Mouse (Mus musculus): ENCODE measurements around the gene Ncstn. TPM values are rescaled to one million over a fixed set of nuclear protein-coding genes. Genes with fewer than 3 reads are reported as not detected.

Gene Ncstn
- polyA plus RNA-seq, 1 experiment from 2014 or later, result 47.8 TPM

- H3K9ac ChIP-seq, result no peak overlapping the region
- WGBS (ENCODE audit: insufficient replicate concordance), result 86% methylated on average over 10 of the region's 10 CpGs
- no peaks in the 10 kb centered on the region for H3K4me1 ChIP-seq
- no peak overlapping the region for H3K4me3 ChIP-seq
- H3K36me3 ChIP-seq, result peaks cover 100% of the 10 kb centered on the region
- no peaks in the 10 kb centered on the region for H3K27me3 ChIP-seq (replicated peaks)
- no peaks in the 10 kb centered on the region for H3K9me3 ChIP-seq (replicated peaks)
- H3K4me2 ChIP-seq, result no peak overlapping the region
- no peak for ATAC-seq
- H3K27ac ChIP-seq, result no peak overlapping the region
These were observed 25.3 kb upstream of the Ncstn start for GRCm38 (mm10) chr1:172107777-172108477.

- WGBS (ENCODE audit: insufficient replicate concordance), result 88% methylated on average over 11 of the region's 11 CpGs
These were observed 22.5 kb upstream of the Ncstn start for GRCm38 (mm10) chr1:172105101-172105500.

GRCm38 (mm10) chr1:172103619-172104018 is 21.0 kb upstream of the Ncstn start:
- H3K4me3 ChIP-seq, result no peak overlapping the region
- no peak overlapping the region for H3K4me2 ChIP-seq
- no peak for ATAC-seq
- H3K4me1 ChIP-seq, result no peaks in the 10 kb centered on the region
- no peak overlapping the region for H3K9ac ChIP-seq
- no peak overlapping the region for H3K27ac ChIP-seq
- H3K9me3 ChIP-seq (replicated peaks), result no peaks in the 10 kb centered on the region
- no peaks in the 10 kb centered on the region for H3K27me3 ChIP-seq (replicated peaks)
- peaks cover 95% of the 10 kb centered on the region for H3K36me3 ChIP-seq
- 77% methylated on average over 4 of the region's 4 CpGs for WGBS (ENCODE audit: insufficient replicate concordance)

More at GRCm38 (mm10) chr1:172105101-172105500, 22.5 kb upstream of the Ncstn start:
- H3K4me3 ChIP-seq, result no peak overlapping the region
- peaks cover 98% of the 10 kb centered on the region for H3K36me3 ChIP-seq
- no peaks in the 10 kb centered on the region for H3K9me3 ChIP-seq (replicated peaks)
- no peak for ATAC-seq
- no peaks in the 10 kb centered on the region for H3K27me3 ChIP-seq (replicated peaks)
- H3K4me2 ChIP-seq, result no peak overlapping the region
- no peaks in the 10 kb centered on the region for H3K4me1 ChIP-seq
- no peak overlapping the region for H3K27ac ChIP-seq
- no peak overlapping the region for H3K9ac ChIP-seq

- Histone ChIP-seq H3K27me3 (replicated peaks) (no peaks in the 10 kb centered on the region), H3K9ac (no peak overlapping the region), H3K4me2 (no peak overlapping the region), H3K9me3 (replicated peaks) (no peaks in the 10 kb centered on the region), H3K4me1 (no peaks in the 10 kb centered on the region), H3K27ac (no peak overlapping the region), H3K4me3 (no peak overlapping the region), H3K36me3 (peaks cover 83% of the 10 kb centered on the region)
- no peak for ATAC-seq
- 88% methylated on average over 6 of the region's 6 CpGs for WGBS (ENCODE audit: insufficient replicate concordance)
These were observed 16.9 kb upstream of the Ncstn start for GRCm38 (mm10) chr1:172099325-172100033.

- Histone ChIP-seq H3K36me3 (peaks cover 80% of the 10 kb centered on the region), H3K4me3 (no peak overlapping the region), H3K9ac (no peak overlapping the region), H3K4me2 (no peak overlapping the region), H3K9me3 (replicated peaks) (no peaks in the 10 kb centered on the region), H3K27me3 (replicated peaks) (no peaks in the 10 kb centered on the region), H3K27ac (no peak overlapping the region), H3K4me1 (no peaks in the 10 kb centered on the region)
- ATAC-seq, result no peak
- WGBS (ENCODE audit: insufficient replicate concordance), result 43% methylated on average over 6 of the region's 6 CpGs
These were observed 12.6 kb upstream of the Ncstn start for GRCm38 (mm10) chr1:172095202-172095601.

GRCm38 (mm10) chr1:172094295-172094694 is 11.7 kb upstream of the Ncstn start:
- no peaks in the 10 kb centered on the region for H3K9me3 ChIP-seq (replicated peaks)
- no peaks in the 10 kb centered on the region for H3K4me1 ChIP-seq
- H3K36me3 ChIP-seq, result peaks cover 80% of the 10 kb centered on the region
- H3K4me3 ChIP-seq, result no peak overlapping the region
- ATAC-seq, result no peak
- H3K27ac ChIP-seq, result no peak overlapping the region
- no peaks in the 10 kb centered on the region for H3K27me3 ChIP-seq (replicated peaks)
- H3K4me2 ChIP-seq, result no peak overlapping the region
- no peak overlapping the region for H3K9ac ChIP-seq

GRCm38 (mm10) chr1:172093522-172093921 is 10.9 kb upstream of the Ncstn start:
- Histone ChIP-seq H3K9me3 (replicated peaks) (no peaks in the 10 kb centered on the region), H3K36me3 (peaks cover 84% of the 10 kb centered on the region), H3K4me1 (no peaks in the 10 kb centered on the region), H3K27me3 (replicated peaks) (no peaks in the 10 kb centered on the region), H3K9ac (no peak overlapping the region), H3K27ac (no peak overlapping the region), H3K4me2 (no peak overlapping the region), H3K4me3 (no peak overlapping the region)
- WGBS (ENCODE audit: insufficient replicate concordance), result 77% methylated on average over 3 of the region's 3 CpGs
- ATAC-seq, result no peak

- peak; percentile 73 for ATAC-seq
- Histone ChIP-seq H3K36me3 (peaks cover 34% of the 10 kb centered on the region), H3K9me3 (replicated peaks) (no peaks in the 10 kb centered on the region), H3K4me3 (peak overlapping the region; percentile 84), H3K9ac (peak overlapping the region; percentile 86), H3K27me3 (replicated peaks) (no peaks in the 10 kb centered on the region), H3K27ac (peak overlapping the region; percentile 77), H3K4me1 (peaks cover 33% of the 10 kb centered on the region), H3K4me2 (peak overlapping the region; percentile 76)
- 1% methylated on average over 24 of the region's 24 CpGs for WGBS (ENCODE audit: insufficient replicate concordance)
These were observed 377 bp upstream of the Ncstn start for GRCm38 (mm10) chr1:172082899-172083445.

- Histone ChIP-seq H3K4me2 (no peak overlapping the region), H3K9me3 (replicated peaks) (no peaks in the 10 kb centered on the region), H3K27ac (no peak overlapping the region), H3K27me3 (replicated peaks) (no peaks in the 10 kb centered on the region), H3K36me3 (peaks cover 76% of the 10 kb centered on the region), H3K4me1 (peaks cover 18% of the 10 kb centered on the region), H3K9ac (no peak overlapping the region), H3K4me3 (no peak overlapping the region)
- WGBS (ENCODE audit: insufficient replicate concordance), result 39% methylated on average over 5 of the region's 5 CpGs
- ATAC-seq, result no peak
These were observed 4.6 kb downstream of the Ncstn start for GRCm38 (mm10) chr1:172077981-172078380.

GRCm38 (mm10) chr1:172072604-172073003 is 10.0 kb downstream of the Ncstn start:
- Histone ChIP-seq H3K4me2 (no peak overlapping the region), H3K27me3 (replicated peaks) (no peaks in the 10 kb centered on the region), H3K36me3 (peaks cover 96% of the 10 kb centered on the region), H3K4me1 (peaks cover under 1% of the 10 kb centered on the region; the same call in 1 of the 2 replicates), H3K4me3 (no peak overlapping the region), H3K9ac (no peak overlapping the region), H3K9me3 (replicated peaks) (no peaks in the 10 kb centered on the region), H3K27ac (no peak overlapping the region)
- no peak for ATAC-seq
- 88% methylated on average over 7 of the region's 7 CpGs for WGBS (ENCODE audit: insufficient replicate concordance)

- no peaks in the 10 kb centered on the region for H3K27me3 ChIP-seq (replicated peaks)
- H3K9me3 ChIP-seq (replicated peaks), result no peaks in the 10 kb centered on the region
- no peak overlapping the region for H3K27ac ChIP-seq
- H3K4me3 ChIP-seq, result no peak overlapping the region
- H3K9ac ChIP-seq, result no peak overlapping the region
- H3K36me3 ChIP-seq, result peaks cover 100% of the 10 kb centered on the region
- no peaks in the 10 kb centered on the region for H3K4me1 ChIP-seq
- ATAC-seq, result no peak
- WGBS (ENCODE audit: insufficient replicate concordance), result 70% methylated on average over 4 of the region's 4 CpGs
- H3K4me2 ChIP-seq, result no peak overlapping the region
These were observed 11.0 kb downstream of the Ncstn start for GRCm38 (mm10) chr1:172071556-172071955.

GRCm38 (mm10) chr1:172070227-172070626 is 12.4 kb downstream of the Ncstn start:
- 83% methylated on average over 6 of the region's 6 CpGs for WGBS (ENCODE audit: insufficient replicate concordance)
- Histone ChIP-seq H3K27ac (no peak overlapping the region), H3K9me3 (replicated peaks) (no peaks in the 10 kb centered on the region), H3K4me1 (no peaks in the 10 kb centered on the region), H3K4me2 (no peak overlapping the region), H3K27me3 (replicated peaks) (no peaks in the 10 kb centered on the region), H3K9ac (no peak overlapping the region), H3K4me3 (no peak overlapping the region), H3K36me3 (peaks cover 99% of the 10 kb centered on the region)
- no peak for ATAC-seq

Measured in liver, embryonic 12.5 days (tissue).